Mouse (Mus musculus): ENCODE measurements at regions not wholly inside any gene's neighbourhood (a gene's known extent, or its start where the extent isn't known, plus 50 kb on each side); places are given as distances from the start of the nearest gene placed in this dataset.

GRCm38 (mm10) chr2:77333394-77334079 is 53.1 kb upstream of the Sestd1 start:
- H3K27me3 ChIP-seq, result no peaks in the 10 kb centered on the region
- H3K36me3 ChIP-seq, result no peaks in the 10 kb centered on the region
- WGBS, result 46% methylated on average over 8 of the region's 8 CpGs
- ATAC-seq, result 0 out of 2 replicates have a peak, but pooled peaks have one; percentile 62
- H3K4me3 ChIP-seq (replicated peaks), result no peak overlapping the region
- peaks cover 6% of the 10 kb centered on the region; the same call in 1 of the 2 replicates for H3K4me1 ChIP-seq (replicated peaks)
- H3K9ac ChIP-seq (replicated peaks), result no peak overlapping the region
- peak overlapping the region; percentile 14; the same call in 1 of the 2 replicates for H3K27ac ChIP-seq
- no peaks in the 10 kb centered on the region for H3K9me3 ChIP-seq
- no peak overlapping the region for H3K4me2 ChIP-seq (replicated peaks)

Data from midbrain, embryonic 13.5 days (tissue).